Mouse (Mus musculus) liver, embryonic 14 days (tissue): Measurements from ENCODE around the gene Cdc42. TPM values are rescaled to one million over a fixed set of nuclear protein-coding genes. Genes with fewer than 3 reads are reported as not detected.

ENCODE experiments used
- polyA plus RNA-seq: library from polyadenylated mRNA; depleted of rRNA; stranded (reverse); fragments of >200 nt; gene quantifications from 2 replicates; pipeline ENCODE4 v1.2.3, GENCODE M21; 2012; rRNA removed

Gene Cdc42
- 91.0 and 111 TPM in 2 replicates for polyA plus RNA-seq

GRCm38 (mm10) chr4:137357517-137358254 lies at the start of gene Cdc42:
Cdc42 (minus strand) TSS chr4:137357720.

GRCm38 (mm10) chr4:137277166-137277513 lies 80.4 kb downstream of the Cdc42 start, which contains the start of gene Wnt4:
Wnt4 (plus strand) TSS chr4:137277489.

Other genes with a start within 250 kb of the Cdc42 start
- gene Wnt4, start 80.2 kb downstream of the Cdc42 start, polyA plus RNA-seq = 0.15 and 0.29 TPM in 2 replicates
- not detected in 2 replicates for gene Cela3a, start 52.1 kb upstream of the Cdc42 start, polyA plus RNA-seq
- 0.06 and 0.07 TPM in 2 replicates for gene Cela3b, start 72.8 kb upstream of the Cdc42 start, polyA plus RNA-seq
- not detected in 2 replicates for gene 1700013G24Rik, start 95.6 kb upstream of the Cdc42 start, polyA plus RNA-seq
- 2.8 and 3.7 TPM in 2 replicates for gene Hspg2, start 111.0 kb upstream of the Cdc42 start, polyA plus RNA-seq
- gene Ldlrad2, start 216.8 kb upstream of the Cdc42 start, polyA plus RNA-seq = not detected in 2 replicates
- gene Usp48, start 236.0 kb upstream of the Cdc42 start, polyA plus RNA-seq = 28.9 and 31.9 TPM in 2 replicates